Mouse (Mus musculus): Measurements from ENCODE around the gene Sugp2. TPM values are rescaled to one million over a fixed set of nuclear protein-coding genes. Genes with fewer than 3 reads are reported as not detected.

Sugp2 gene
- total and polyA plus RNA-seq, 3 experiments, result 10.0 to 23.6 (median 20.1) TPM

- dilution Hi-C loops (cut with MboI; ENCODE audit: extremely low pct_ligation_motif_present, extremely low pct_unique_long_range_greater_than_20kb, low sequenced_read_pairs) (no loop called here), in situ Hi-C loops (cut with MboI; ENCODE audit: low pct_ligation_motif_present, low pct_unique_long_range_greater_than_20kb, low sequenced_read_pairs) (no loop called here)
- no peak overlapping the region for H3K27ac ChIP-seq (ENCODE audit: insufficient read depth, low read depth)
- DNase-seq (ENCODE audit: extremely low read depth), result no peak
- TF ChIP-seq CHD2 (IDR thresholded peaks at IDR 0.05; ENCODE audit: low read length), result no peak
- no peaks in the 10 kb centered on the region for H3K79me2 ChIP-seq (replicated peaks; ENCODE audit: control insufficient read depth, extremely low read depth, insufficient read depth, poor library complexity, severe bottlenecking)
- H3K36me3 ChIP-seq (replicated peaks in 1 of 2; ENCODE audit: control insufficient read depth in 1 of 2, insufficient read depth in 1 of 2, low read length in 1 of 2), result no peaks in the 10 kb centered on the region
- no peak overlapping the region for H3K9ac ChIP-seq (ENCODE audit: insufficient read depth, low read depth)
- H3K4me1 ChIP-seq (ENCODE audit: control insufficient read depth in 1 of 2, insufficient read depth in 2 of 2), result peaks cover 13 to 20% of the 10 kb centered on the region in 2 experiments
- no peaks in the 10 kb centered on the region for H3K27me3 ChIP-seq (replicated peaks)
- peaks cover 4% of the 10 kb centered on the region for H3K9me3 ChIP-seq (replicated peaks; ENCODE audit: low read length)
- no peak overlapping the region for H3K4me2 ChIP-seq (ENCODE audit: insufficient read depth, low read depth, poor library complexity, severe bottlenecking)
- H3K4me3 ChIP-seq (replicated peaks in 1 of 3; ENCODE audit: low read depth in 2 of 3, low read length in 2 of 3, poor library complexity in 1 of 3), result no peak overlapping the region
Observed at GRCm38 (mm10) chr8:70279266-70279665, 45.2 kb downstream of the Sugp2 start.

GRCm38 (mm10) chr8:70281001-70281400, 47.0 kb downstream of the Sugp2 start:
- TF ChIP-seq MAX (IDR thresholded peaks at IDR 0.05; ENCODE audit: low read length) (no peak), NELFE (IDR thresholded peaks at IDR 0.05; ENCODE audit: low read depth, low read length) (no peak), POLR2A (IDR thresholded peaks at IDR 0.05; ENCODE audit: low read depth, low read length) (no peak), MYC (IDR thresholded peaks at IDR 0.05; ENCODE audit: low read depth, low read length) (no peak), MEF2A (IDR thresholded peaks at IDR 0.05; ENCODE audit: borderline replicate concordance, low read depth, low read length) (no peak), ZMIZ1 (IDR thresholded peaks at IDR 0.05; ENCODE audit: low read depth, low read length) (no peak), RCOR1 (conservative IDR thresholded peaks at IDR 0.05; ENCODE audit: low read depth, low read length) (no peak), E2F4 (IDR thresholded peaks at IDR 0.05; ENCODE audit: insufficient replicate concordance, low read depth, low read length) (no peak), IRF4 (IDR thresholded peaks at IDR 0.05; ENCODE audit: low read depth, low read length) (no peak), ZKSCAN1 (IDR thresholded peaks at IDR 0.05; ENCODE audit: borderline replicate concordance, low read depth, low read length) (no peak), CHD1 (IDR thresholded peaks at IDR 0.05; ENCODE audit: low read depth, low read length) (no peak), CHD2 (IDR thresholded peaks at IDR 0.05; ENCODE audit: low read length) (no peak), UBTF (IDR thresholded peaks at IDR 0.05; ENCODE audit: low read depth, low read length) (no peak), SIN3A (IDR thresholded peaks at IDR 0.05; ENCODE audit: low read length) (no peak), KAT2A (IDR thresholded peaks at IDR 0.05; ENCODE audit: insufficient replicate concordance, low read length) (no peak), MAFK (IDR thresholded peaks at IDR 0.05; ENCODE audit: insufficient replicate concordance, low read length) (no peak)
- Histone ChIP-seq H3K36me3 (replicated peaks in 1 of 2; ENCODE audit: control insufficient read depth in 1 of 2, insufficient read depth in 1 of 2, low read length in 1 of 2) (peaks cover 8 to 16% of the 10 kb centered on the region in 2 experiments), H3K9ac (ENCODE audit: insufficient read depth, low read depth) (no peak overlapping the region), H3K27ac (ENCODE audit: insufficient read depth, low read depth) (no peak overlapping the region), H3K79me2 (replicated peaks; ENCODE audit: control insufficient read depth, extremely low read depth, insufficient read depth, poor library complexity, severe bottlenecking) (no peaks in the 10 kb centered on the region), H3K9me3 (replicated peaks; ENCODE audit: low read length) (no peaks in the 10 kb centered on the region), H3K27me3 (replicated peaks) (no peaks in the 10 kb centered on the region), H3K4me3 (replicated peaks in 1 of 3; ENCODE audit: low read depth in 2 of 3, low read length in 2 of 3, poor library complexity in 1 of 3) (no peak overlapping the region), H3K4me2 (ENCODE audit: insufficient read depth, low read depth, poor library complexity, severe bottlenecking) (no peak overlapping the region), H3K4me1 (ENCODE audit: control insufficient read depth in 1 of 2, insufficient read depth in 2 of 2) (peaks cover 13 to 20% of the 10 kb centered on the region in 2 experiments)
- DNase-seq (ENCODE audit: extremely low read depth), result no peak
- in situ Hi-C loops (cut with MboI; ENCODE audit: low pct_ligation_motif_present, low pct_unique_long_range_greater_than_20kb, low sequenced_read_pairs) (no loop called here), dilution Hi-C loops (cut with MboI; ENCODE audit: extremely low pct_ligation_motif_present, extremely low pct_unique_long_range_greater_than_20kb, low sequenced_read_pairs) (no loop called here)

Measured in CH12.LX (cell line).